Mouse (Mus musculus) heart, embryonic 13.5 days (tissue): Measurements from ENCODE around the gene Asic3. TPM values are rescaled to one million over a fixed set of nuclear protein-coding genes. Genes with fewer than 3 reads are reported as not detected.
A peak's percentile ranks its signal among the peaks of the same experiment; 100 is the strongest.
"Not testable (repeated sequence)": the region's sequence is repeated elsewhere in the genome, so short reads cannot be mapped to it uniquely, and the experiment has no call there.

ENCODE experiments used
- ATAC-seq: fragments of 200-750 bp; cut with Nextera tagmentation; 2 replicates; pipeline ENCODE4 v1.8.0; 2017; ENCODE audit warnings: moderate TSS enrichment; ENCODE audit not compliant: insufficient number of reproducible peaks, low FRiP score, low TSS enrichment; ENCODE audit errors: extremely low read depth
- H3K27ac ChIP-seq: fragments of 300-500 bp; sonication (generic); replicated peaks from 2 replicates; pipeline ENCODE4 v1.5.1; 2015; ENCODE audit warnings: moderate library complexity, mild to moderate bottlenecking, inconsistent platforms
- H3K27me3 ChIP-seq: fragments of 300-500 bp; sonication (generic); replicated peaks from 2 replicates; pipeline ENCODE4 v1.6.1; 2015; ENCODE audit warnings: mild to moderate bottlenecking, inconsistent platforms
- H3K36me3 ChIP-seq: fragments of 300-500 bp; sonication (generic); 2 replicates; pipeline ENCODE4 v1.6.1; 2015; ENCODE audit warnings: mild to moderate bottlenecking, inconsistent platforms
- H3K4me1 ChIP-seq: fragments of 300-500 bp; sonication (generic); 2 replicates; pipeline ENCODE4 v1.6.1; 2015; ENCODE audit warnings: inconsistent platforms
- H3K4me2 ChIP-seq: fragments of 300-500 bp; sonication (generic); 2 replicates; pipeline ENCODE4 v1.6.1; 2015; ENCODE audit warnings: inconsistent platforms, mild to moderate bottlenecking, moderate library complexity
- H3K4me3 ChIP-seq: fragments of 300-500 bp; sonication (generic); 2 replicates; pipeline ENCODE4 v1.5.1; 2015; ENCODE audit warnings: moderate library complexity, mild to moderate bottlenecking, inconsistent platforms
- H3K9ac ChIP-seq: fragments of 300-500 bp; sonication (generic); 2 replicates; pipeline ENCODE4 v1.6.1; 2015; ENCODE audit warnings: inconsistent platforms, mild to moderate bottlenecking, moderate library complexity
- H3K9me3 ChIP-seq: fragments of 300-500 bp; sonication (generic); 2 replicates; pipeline ENCODE4 v1.6.1; 2016; ENCODE audit warnings: inconsistent platforms
- WGBS: fragments of 180-500 bp; shearing (Covaris S2); methylation state at CpG from one replicate; pipeline ENCODE4 v1.1.7; 2015; ENCODE audit warnings: mixed read lengths; 5-methylcytosine and 5-hydroxymethylcytosine counted together
- polyA plus RNA-seq: library from polyadenylated mRNA; unstranded; fragments of >200 nt; fragmentation: Nextera tagmentation; extraction: Ambion mirVana; gene quantifications from 2 replicates; pipeline ENCODE4 v1.2.1, GENCODE M21; 2015

The Asic3 gene
- polyA plus RNA-seq, 1 experiment from 2014 or later = 0.25 TPM

DNA sequence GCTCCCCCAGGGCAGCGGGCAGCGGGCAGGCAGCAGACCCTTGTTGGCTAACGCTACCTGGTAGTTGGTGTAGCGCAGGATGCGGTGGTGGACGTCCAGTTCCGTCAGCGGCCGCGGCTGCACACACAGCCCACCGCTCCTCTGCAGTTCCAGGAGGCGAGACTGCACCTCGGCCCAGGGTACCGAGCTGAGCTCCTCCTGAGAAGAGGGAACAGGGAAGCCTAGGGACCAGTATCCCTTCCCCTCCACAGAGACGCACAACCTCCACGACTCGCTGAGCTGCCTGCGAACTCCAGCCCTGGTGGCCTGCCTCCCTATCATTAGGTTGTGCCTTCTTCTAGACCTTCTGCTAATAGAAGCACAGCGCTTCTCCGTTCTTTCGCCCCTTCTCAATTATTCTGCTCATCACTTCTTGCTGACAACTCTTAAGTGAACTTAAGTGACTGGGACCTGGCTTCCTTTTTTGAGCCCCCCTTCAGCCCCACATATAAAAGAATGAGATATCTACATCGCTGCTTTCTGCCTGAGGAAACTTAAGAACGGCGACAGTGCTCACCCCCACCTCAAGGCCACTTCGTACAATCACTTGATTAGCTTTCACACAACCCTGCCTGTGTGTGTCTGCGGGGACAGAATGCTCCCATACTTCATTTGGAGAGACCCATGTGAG lies 24.8 kb upstream of the Asic3 start:
- peak overlapping the region; percentile 57 for H3K4me3 ChIP-seq
- H3K9ac ChIP-seq = peak overlapping the region; percentile 83
- peaks cover 69% of the 10 kb centered on the region for H3K4me1 ChIP-seq
- ATAC-seq = no peak
- WGBS = 23% methylated on average over 26 of the region's 26 CpGs
- H3K36me3 ChIP-seq = no peaks in the 10 kb centered on the region
- peak overlapping the region; percentile 94 for H3K4me2 ChIP-seq
- peak overlapping the region; percentile 73 for H3K27ac ChIP-seq
- H3K9me3 ChIP-seq = no peaks in the 10 kb centered on the region
- H3K27me3 ChIP-seq = peaks cover 43% of the 10 kb centered on the region

DNA sequence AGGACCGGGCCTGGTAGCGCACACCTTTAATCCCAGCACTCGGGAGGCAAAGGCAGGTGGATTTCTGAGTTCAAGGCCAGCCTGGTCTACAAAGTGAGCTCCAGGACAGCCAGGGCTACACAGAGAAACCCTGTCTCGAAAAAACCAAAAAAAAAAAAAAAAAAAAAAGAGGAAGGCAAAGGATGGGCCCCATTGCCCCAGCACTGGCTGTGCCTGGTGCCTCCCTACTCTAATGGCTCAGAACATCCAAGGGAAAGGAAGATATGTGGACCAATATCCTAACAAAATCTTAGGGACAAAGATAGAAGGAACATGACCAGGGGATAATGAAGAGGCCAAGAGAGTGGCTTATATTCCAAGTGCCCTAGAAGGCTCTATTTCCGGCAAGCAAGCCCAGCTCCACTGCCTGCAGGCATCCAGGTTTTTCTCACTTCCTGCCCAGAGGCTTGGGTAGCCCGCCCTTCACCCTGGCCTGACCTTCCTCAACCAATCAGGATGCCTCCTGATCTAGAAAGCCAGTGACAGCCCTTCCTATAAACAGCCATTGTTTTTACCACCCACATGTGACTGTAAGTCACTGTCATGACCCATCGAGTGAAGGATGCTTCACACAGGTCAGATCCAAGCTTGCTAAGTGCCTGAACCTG lies 24.1 kb upstream of the Asic3 start:
- Histone ChIP-seq H3K36me3 (no peaks in the 10 kb centered on the region), H3K27me3 (peaks cover 43% of the 10 kb centered on the region), H3K9ac (peak overlapping the region; percentile 3), H3K27ac (no peak overlapping the region; the same call in 1 of the 2 replicates), H3K4me1 (peaks cover 68% of the 10 kb centered on the region), H3K4me3 (no peak overlapping the region), H3K4me2 (no peak overlapping the region), H3K9me3 (no peaks in the 10 kb centered on the region)
- ATAC-seq = no peak
- WGBS = 52% methylated on average over 7 of the region's 7 CpGs

DNA sequence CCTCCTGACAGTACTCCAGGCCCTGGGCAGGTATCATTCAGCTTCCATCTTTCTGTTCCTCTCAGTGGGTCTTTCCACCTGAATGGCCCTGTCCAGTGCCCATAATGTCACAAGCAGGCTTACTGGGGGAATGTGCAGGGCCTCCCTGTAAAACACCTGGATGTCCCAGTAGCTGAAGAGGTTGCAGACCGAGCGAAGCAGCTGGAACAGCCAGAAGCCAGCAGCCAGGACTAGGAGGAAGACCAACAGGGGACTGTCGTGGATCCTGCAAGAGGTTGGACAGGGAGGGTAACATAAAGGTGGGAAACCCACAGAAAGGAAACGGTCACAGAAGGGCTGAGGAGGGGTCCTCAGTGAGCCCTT lies 23.6 kb upstream of the Asic3 start:
- Histone ChIP-seq H3K4me1 (peaks cover 63% of the 10 kb centered on the region), H3K27ac (no peak overlapping the region; the same call in 1 of the 2 replicates), H3K4me2 (no peak overlapping the region), H3K27me3 (peaks cover 43% of the 10 kb centered on the region), H3K9me3 (no peaks in the 10 kb centered on the region), H3K9ac (0 out of 2 replicates have a peak overlapping the region, but pooled peaks have one; percentile 3), H3K4me3 (no peak overlapping the region), H3K36me3 (no peaks in the 10 kb centered on the region)
- WGBS = 75% methylated on average over 4 of the region's 4 CpGs
- no peak for ATAC-seq

DNA sequence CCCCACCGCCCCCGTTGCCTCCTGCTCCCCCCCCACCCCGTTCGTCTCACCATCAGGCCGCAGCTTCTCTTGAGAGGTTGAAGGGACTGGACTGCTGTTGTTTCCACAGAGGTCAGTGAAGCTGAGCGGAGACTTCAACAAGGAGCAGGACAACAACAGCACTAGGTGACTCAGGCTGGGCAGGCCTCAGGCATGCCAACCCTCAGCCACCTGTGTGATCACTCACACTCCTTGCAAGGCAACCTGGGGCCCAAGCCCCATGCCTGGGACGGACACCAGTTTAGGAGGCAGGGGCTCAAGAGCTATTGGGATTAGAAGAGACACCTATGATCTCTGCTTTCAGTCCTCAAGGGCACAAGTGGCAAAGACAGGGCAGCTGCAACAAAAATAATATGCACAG lies 21.3 kb upstream of the Asic3 start, which contains the start of gene Atg9b:
Gene Atg9b (minus strand): TSS at position 280 of the 400 bp plus-strand sequence.
- Histone ChIP-seq H3K9ac (no peak within 1 kb of the TSS), H3K4me2 (no peak within 1 kb of the TSS), H3K27me3 (peaks cover 25% of the 10 kb centered on the region), H3K36me3 (peaks cover 7% of the 10 kb centered on the region), H3K27ac (0 out of 2 replicates have a peak within 1 kb of the TSS, but pooled peaks have one; percentile 15), H3K4me3 (no peak within 1 kb of the TSS), H3K4me1 (peaks cover 56% of the 10 kb centered on the region), H3K9me3 (no peaks in the 10 kb centered on the region)
- WGBS = 75% methylated on average over 7 of the region's 7 CpGs
- ATAC-seq = no peak

DNA sequence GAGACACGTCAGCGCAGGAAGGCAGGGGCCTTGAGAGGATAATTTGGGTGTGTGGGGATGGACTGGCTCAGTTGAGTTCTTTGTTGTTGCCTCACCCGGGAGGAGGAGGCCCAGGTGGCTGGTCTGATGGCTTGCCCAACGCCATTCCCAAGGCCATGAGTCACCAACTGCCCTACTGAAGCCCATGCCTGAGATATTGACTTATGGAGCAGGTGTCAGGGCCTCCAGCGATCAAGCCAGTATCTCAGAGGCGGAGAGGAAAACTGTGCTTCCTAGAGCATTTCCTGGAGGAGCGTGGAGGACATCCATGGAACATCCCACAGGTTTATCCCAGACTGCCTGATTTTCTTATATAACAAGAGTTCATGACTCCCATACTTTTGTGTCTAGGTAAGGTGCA lies 20.5 kb upstream of the Asic3 start:
- H3K36me3 ChIP-seq = peaks cover 10% of the 10 kb centered on the region
- no peaks in the 10 kb centered on the region for H3K9me3 ChIP-seq
- no peak overlapping the region for H3K4me2 ChIP-seq
- H3K27me3 ChIP-seq = peaks cover 17% of the 10 kb centered on the region
- peaks cover 48% of the 10 kb centered on the region for H3K4me1 ChIP-seq
- no peak for ATAC-seq
- 67% methylated on average over 7 of the region's 7 CpGs for WGBS
- 0 out of 2 replicates have a peak overlapping the region, but pooled peaks have one; percentile 15 for H3K27ac ChIP-seq
- no peak overlapping the region for H3K4me3 ChIP-seq
- no peak overlapping the region for H3K9ac ChIP-seq

DNA sequence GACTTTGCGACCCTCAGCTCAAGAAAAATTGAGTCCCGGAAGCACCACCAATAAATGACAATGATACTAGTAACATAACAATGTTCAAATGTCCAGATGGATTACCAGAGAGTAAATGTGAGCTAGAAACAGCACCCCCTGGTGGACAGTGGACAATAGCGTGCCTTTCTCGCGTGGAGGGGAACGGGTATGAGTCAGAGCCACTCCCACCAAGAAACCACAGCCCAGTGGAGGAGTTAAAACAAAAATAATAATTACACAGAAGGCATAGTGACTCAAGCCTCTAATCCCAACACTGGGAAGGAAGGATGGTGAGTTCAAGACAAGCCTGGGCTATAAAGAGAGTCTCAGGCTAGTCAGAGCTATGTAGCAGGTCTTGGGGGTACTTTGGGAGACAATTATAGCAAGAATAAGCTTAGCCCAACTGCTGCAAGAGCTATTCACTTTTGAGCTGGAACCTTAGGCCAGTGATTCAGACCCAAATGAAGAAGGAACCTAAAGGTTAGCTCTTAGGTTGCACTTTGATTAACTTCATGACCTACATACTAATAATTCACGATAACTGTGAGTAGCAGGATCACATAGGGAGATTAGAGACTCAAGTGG lies 19.7 kb upstream of the Asic3 start, which contains the start of gene Abcb8:
Gene Abcb8 (plus strand): TSS at position 272 of the 606 bp plus-strand sequence.
- peak within 1 kb of the TSS; percentile 64 for H3K4me3 ChIP-seq
- peaks cover 10% of the 10 kb centered on the region for H3K36me3 ChIP-seq
- H3K27me3 ChIP-seq = peaks cover 11% of the 10 kb centered on the region; the same call in 1 of the 2 replicates
- no peak for ATAC-seq
- H3K4me2 ChIP-seq = peak within 1 kb of the TSS; percentile 66
- peaks cover 40% of the 10 kb centered on the region for H3K4me1 ChIP-seq
- H3K27ac ChIP-seq = peak within 1 kb of the TSS; percentile 82
- WGBS = 22% methylated on average over 7 of the region's 7 CpGs
- H3K9me3 ChIP-seq = no peaks in the 10 kb centered on the region
- peak within 1 kb of the TSS; percentile 79 for H3K9ac ChIP-seq

DNA sequence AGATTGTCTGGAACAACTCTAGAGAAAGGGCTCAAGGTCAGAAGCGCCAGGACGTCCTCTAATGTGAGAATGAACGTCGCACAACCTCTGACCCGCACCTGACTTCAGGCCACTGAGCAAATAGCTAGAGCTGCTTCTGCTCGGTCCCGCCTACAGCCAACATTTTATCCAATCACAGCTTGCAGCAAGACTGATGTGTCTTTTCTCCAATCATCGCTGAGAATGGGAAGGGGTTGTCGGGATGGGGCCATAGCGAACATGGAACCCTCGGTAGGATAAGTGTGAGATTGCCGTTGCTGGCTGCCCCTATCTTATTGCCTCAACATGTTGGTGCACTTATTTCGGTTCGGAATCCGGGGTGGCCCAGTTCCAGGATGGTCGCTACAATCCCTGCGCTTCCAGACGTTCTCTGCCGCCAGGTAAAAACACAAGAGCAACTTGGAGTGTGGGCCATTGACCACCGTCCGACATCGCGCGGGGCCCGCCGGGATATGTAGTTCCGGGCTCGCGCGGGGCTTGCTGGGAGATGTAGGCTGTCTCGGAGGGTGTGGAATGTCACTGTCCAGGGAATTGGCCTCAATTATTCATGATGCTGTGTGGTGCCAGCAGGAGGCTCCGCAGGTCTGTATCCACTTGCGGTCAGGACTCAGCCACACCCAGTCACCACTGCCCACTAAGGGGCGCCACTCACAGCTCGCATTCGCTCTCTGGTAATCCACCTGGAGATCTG lies 18.9 kb upstream of the Asic3 start:
- ATAC-seq = peak; percentile 91

DNA sequence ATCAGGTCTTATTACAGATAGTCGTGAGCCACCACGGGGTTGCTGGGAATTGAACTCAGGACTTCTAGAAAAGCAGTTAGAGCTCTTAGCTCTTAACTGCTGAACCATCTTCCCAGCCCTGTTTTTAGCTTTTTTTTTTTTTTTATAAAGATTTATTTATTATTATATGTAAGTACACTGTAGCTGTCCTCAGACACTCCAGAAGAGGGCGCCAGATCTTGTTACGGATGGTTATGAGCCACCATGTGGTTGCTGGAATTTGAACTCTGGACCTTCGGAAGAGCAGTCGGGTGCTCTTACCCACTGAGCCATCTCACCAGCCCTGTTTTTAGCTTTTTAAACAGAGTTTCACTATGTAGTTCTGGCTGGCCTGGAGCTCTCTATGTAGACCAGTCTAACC lies 16.9 kb upstream of the Asic3 start:
- not testable (repeated sequence) for ATAC-seq, H3K4me2 ChIP-seq, H3K4me3 ChIP-seq, H3K9ac ChIP-seq, H3K27me3 ChIP-seq, H3K9me3 ChIP-seq, H3K27ac ChIP-seq
- Histone ChIP-seq H3K4me1 (peaks cover 23% of the 10 kb centered on the region), H3K36me3 (peaks cover 25% of the 10 kb centered on the region)
- WGBS = 89% methylated on average over 6 of the region's 6 CpGs

More for the DNA sequence above, 18.9 kb upstream of the Asic3 start:
- Histone ChIP-seq H3K27me3 (0 out of 2 replicates have a peak, but pooled peaks cover 5% of the 10 kb centered on the region), H3K36me3 (peaks cover 10% of the 10 kb centered on the region), H3K4me1 (peaks cover 33% of the 10 kb centered on the region), H3K9me3 (no peaks in the 10 kb centered on the region), H3K4me3 (peak overlapping the region; percentile 64), H3K27ac (peak overlapping the region; percentile 82), H3K9ac (peak overlapping the region; percentile 79), H3K4me2 (peak overlapping the region; percentile 66)
- 1% methylated on average over 36 of the region's 36 CpGs for WGBS

DNA sequence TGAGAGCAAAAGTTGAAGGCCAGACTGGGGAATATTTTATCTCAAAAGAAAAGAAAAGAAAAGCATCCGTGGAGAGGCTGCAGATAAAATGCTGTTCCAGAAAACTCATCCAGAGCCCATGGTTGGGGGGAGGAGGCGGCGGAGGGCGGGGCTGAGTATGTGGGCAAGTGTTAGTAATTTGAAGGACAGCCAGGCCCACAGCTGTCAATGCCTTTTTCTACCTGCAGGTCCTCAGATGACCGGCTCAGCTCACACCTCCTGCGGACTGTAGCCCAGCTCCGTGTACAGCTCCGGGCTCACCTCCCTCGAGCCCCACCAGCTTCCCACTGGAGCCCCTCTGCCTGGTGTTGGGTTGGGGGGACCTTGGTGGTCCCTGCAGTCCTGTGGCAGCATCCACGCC lies 13.5 kb upstream of the Asic3 start:
- no peak overlapping the region for H3K9ac ChIP-seq
- no peak overlapping the region for H3K4me2 ChIP-seq
- H3K9me3 ChIP-seq = no peaks in the 10 kb centered on the region
- H3K27me3 ChIP-seq = no peaks in the 10 kb centered on the region
- no peak overlapping the region for H3K4me3 ChIP-seq
- peaks cover 7% of the 10 kb centered on the region for H3K4me1 ChIP-seq
- no peak for ATAC-seq
- H3K27ac ChIP-seq = no peak overlapping the region
- WGBS = 67% methylated on average over 10 of the region's 10 CpGs
- H3K36me3 ChIP-seq = peaks cover 58% of the 10 kb centered on the region

DNA sequence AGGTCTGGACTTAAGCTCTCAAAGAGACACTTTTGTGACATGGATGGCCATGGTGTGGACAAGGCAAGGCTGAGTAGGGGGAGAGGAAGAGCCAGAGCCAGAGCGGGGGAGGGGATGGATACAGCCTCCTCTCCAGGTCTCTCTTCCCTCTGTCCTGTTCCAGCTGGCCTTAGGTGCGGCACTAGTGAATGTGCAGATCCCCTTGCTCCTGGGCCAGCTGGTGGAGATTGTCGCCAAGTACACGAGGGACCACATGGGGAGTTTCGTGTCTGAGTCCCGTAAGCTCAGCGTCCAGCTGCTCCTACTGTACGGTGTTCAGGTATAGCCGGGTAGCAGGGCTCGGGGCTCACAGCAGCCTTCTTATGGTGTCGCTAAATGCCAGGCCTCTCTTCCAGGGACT lies 12.8 kb upstream of the Asic3 start:
- H3K9me3 ChIP-seq = no peaks in the 10 kb centered on the region
- no peak overlapping the region for H3K4me3 ChIP-seq
- ATAC-seq = no peak
- no peaks in the 10 kb centered on the region for H3K27me3 ChIP-seq
- H3K36me3 ChIP-seq = peaks cover 64% of the 10 kb centered on the region
- no peak overlapping the region for H3K4me2 ChIP-seq
- no peak overlapping the region for H3K9ac ChIP-seq
- H3K4me1 ChIP-seq = 0 out of 2 replicates have a peak, but pooled peaks cover under 1% of the 10 kb centered on the region
- WGBS = 90% methylated on average over 11 of the region's 11 CpGs
- H3K27ac ChIP-seq = no peak overlapping the region
